Mouse (Mus musculus): ENCODE results near the gene Ccdc63. TPM values are rescaled to one million over a fixed set of nuclear protein-coding genes. Genes with fewer than 3 reads are reported as not detected.

Ccdc63 gene
- polyA plus RNA-seq, 1 experiment from 2014 or later, result 0.03 TPM

DNA sequence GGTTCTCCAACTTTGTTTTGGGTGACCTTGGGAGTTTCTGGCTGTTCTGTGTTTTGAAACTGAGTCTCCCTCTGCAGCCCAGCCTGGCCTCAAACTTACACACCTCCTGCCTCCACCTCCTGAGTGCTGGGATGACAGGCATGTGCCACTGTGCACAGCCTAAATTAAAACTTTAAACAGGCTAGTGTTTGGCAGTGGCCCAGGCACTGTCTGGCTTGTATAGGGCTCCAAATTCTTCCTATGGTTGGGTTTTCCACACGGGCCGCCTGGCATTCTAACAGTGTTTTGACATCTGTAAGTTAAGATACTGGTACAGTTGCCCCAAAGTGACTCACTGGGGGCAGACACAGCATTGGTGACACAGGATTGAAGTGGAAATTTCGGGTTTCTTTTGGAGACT, 54.5 kb downstream of the Ccdc63 start:
- Histone ChIP-seq H3K9ac (ENCODE audit: low read length) (no peak overlapping the region), H3K9me3 (ENCODE audit: control insufficient read depth, low read length) (no peaks in the 10 kb centered on the region), H3K4me2 (no peak overlapping the region), H3K27me3 (ENCODE audit: control insufficient read depth, insufficient read depth, low read length) (no peaks in the 10 kb centered on the region; the same call in 1 of the 2 replicates), H3K4me3 (ENCODE audit: low read depth, low read length) (no peak overlapping the region), H3K27ac (ENCODE audit: low read depth, low read length) (no peak overlapping the region), H3K4me1 (ENCODE audit: control insufficient read depth, insufficient read depth, low read length) (no peaks in the 10 kb centered on the region), H3K36me3 (ENCODE audit: control insufficient read depth, insufficient read depth, low read length) (no peaks in the 10 kb centered on the region)
- ATAC-seq (ENCODE audit: low FRiP score), result no peak
- DNase-seq (ENCODE audit: low spot score, missing footprints), result no peak
- WGBS, result 72% methylated on average over 3 of the region's 3 CpGs

DNA sequence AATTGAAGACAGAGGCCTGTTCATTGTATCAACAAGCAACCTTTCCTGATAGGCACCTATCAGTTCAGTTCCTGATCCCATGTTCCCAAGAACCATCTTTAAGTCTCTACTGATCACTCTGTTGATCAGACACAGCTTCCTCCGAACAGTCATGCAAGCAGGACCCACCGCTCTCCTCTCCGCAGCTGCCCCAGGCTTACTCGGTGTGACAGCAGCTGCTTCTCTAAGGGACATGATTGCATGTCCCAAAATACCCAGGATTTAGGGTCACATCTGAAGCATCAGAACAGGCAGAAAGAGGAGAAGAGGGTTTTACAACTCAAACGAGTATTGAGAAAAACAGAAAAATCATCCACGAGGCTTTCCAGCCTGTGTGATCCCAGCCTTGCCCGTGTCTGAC, 55.3 kb downstream of the Ccdc63 start:
- Histone ChIP-seq H3K9ac (ENCODE audit: low read length) (no peak overlapping the region), H3K27ac (ENCODE audit: low read depth, low read length) (no peak overlapping the region), H3K4me1 (ENCODE audit: control insufficient read depth, insufficient read depth, low read length) (no peaks in the 10 kb centered on the region), H3K27me3 (ENCODE audit: control insufficient read depth, insufficient read depth, low read length) (no peaks in the 10 kb centered on the region; the same call in 1 of the 2 replicates), H3K9me3 (ENCODE audit: control insufficient read depth, low read length) (no peaks in the 10 kb centered on the region), H3K36me3 (ENCODE audit: control insufficient read depth, insufficient read depth, low read length) (no peaks in the 10 kb centered on the region), H3K4me2 (no peak overlapping the region), H3K4me3 (ENCODE audit: low read depth, low read length) (no peak overlapping the region)
- ATAC-seq (ENCODE audit: low FRiP score), result no peak
- WGBS, result 82% methylated on average over 7 of the region's 7 CpGs
- DNase-seq (ENCODE audit: low spot score, missing footprints), result no peak

DNA sequence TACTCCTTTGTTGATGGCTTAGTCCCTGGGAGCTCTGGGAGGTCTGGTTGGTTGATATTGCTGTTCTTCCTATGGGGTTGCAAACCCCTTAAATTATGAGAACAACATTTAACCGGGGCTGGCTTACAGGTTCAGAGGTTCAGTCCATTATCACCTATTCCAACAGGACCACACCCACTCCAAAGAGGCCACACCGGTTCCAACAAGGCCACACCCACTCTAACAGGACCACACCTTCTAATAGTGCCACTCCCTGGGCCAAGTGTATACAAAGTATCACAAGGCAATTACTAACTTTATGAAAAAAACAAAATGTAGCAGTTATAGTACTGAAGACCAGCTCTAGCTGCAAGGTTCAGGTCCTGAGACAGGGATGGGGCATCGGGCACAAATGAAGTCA, 56.2 kb downstream of the Ccdc63 start:
- Histone ChIP-seq H3K27me3 (ENCODE audit: control insufficient read depth, insufficient read depth, low read length) (no peaks in the 10 kb centered on the region), H3K9me3 (ENCODE audit: control insufficient read depth, low read length) (no peaks in the 10 kb centered on the region), H3K9ac (ENCODE audit: low read length) (no peak overlapping the region), H3K4me3 (ENCODE audit: low read depth, low read length) (no peak overlapping the region), H3K36me3 (ENCODE audit: control insufficient read depth, insufficient read depth, low read length) (no peaks in the 10 kb centered on the region), H3K27ac (ENCODE audit: low read depth, low read length) (no peak overlapping the region), H3K4me2 (no peak overlapping the region), H3K4me1 (ENCODE audit: control insufficient read depth, insufficient read depth, low read length) (no peaks in the 10 kb centered on the region)
- DNase-seq (ENCODE audit: low spot score, missing footprints) (no peak), ATAC-seq (ENCODE audit: low FRiP score) (no peak)
- 84% methylated on average over 3 of the region's 3 CpGs for WGBS

DNA sequence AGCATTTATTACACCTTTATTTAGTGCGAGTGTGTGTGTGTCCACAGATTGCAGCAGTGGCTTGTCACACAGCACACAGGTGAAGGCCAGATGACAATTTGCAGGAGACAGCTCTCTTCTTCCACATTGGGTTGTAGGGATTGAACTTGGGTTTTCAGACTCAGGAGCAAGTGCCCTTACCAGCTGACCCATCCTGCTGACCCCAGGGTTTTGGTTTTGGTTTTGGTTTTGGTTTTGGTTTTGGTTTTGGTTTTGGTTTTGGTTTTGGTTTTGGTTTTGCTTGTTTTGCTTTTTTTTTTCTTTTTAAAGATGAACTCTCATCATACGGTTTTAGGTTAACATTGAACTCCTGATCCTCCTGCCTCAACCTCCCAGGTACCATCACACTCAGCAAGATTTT, 57.3 kb downstream of the Ccdc63 start:
- no peak overlapping the region for H3K4me3 ChIP-seq (ENCODE audit: low read depth, low read length)
- WGBS, result 95% methylated on average over 2 of the region's 2 CpGs
- H3K4me2 ChIP-seq, result no peak overlapping the region
- no peaks in the 10 kb centered on the region for H3K9me3 ChIP-seq (ENCODE audit: control insufficient read depth, low read length)
- no peaks in the 10 kb centered on the region for H3K27me3 ChIP-seq (ENCODE audit: control insufficient read depth, insufficient read depth, low read length)
- no peaks in the 10 kb centered on the region for H3K4me1 ChIP-seq (ENCODE audit: control insufficient read depth, insufficient read depth, low read length)
- H3K27ac ChIP-seq (ENCODE audit: low read depth, low read length), result no peak overlapping the region
- H3K9ac ChIP-seq (ENCODE audit: low read length), result no peak overlapping the region
- H3K36me3 ChIP-seq (ENCODE audit: control insufficient read depth, insufficient read depth, low read length), result no peaks in the 10 kb centered on the region
- DNase-seq (ENCODE audit: low spot score, missing footprints), result no peak
- ATAC-seq (ENCODE audit: low FRiP score), result no peak

DNA sequence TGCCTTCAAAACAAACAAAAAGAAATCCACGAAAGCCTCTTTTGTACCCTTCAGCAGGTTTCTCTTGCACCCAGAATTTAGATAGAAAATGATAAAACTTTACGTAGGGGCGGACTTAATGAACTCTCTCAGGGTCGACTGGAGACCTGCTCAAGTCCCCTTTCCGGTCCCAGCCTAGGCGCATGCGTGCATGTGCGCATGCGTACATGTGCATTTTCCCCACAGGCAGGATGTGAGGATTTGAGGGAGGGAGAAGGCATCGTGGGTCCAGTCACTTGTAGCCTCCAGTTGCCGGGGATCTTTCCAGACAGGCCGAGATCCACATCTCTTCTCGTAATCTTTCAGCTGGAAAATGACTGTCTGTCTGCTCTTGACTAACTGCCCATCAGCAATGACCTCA, 59.2 kb downstream of the Ccdc63 start:
- Histone ChIP-seq H3K9ac (ENCODE audit: low read length) (no peak overlapping the region), H3K4me2 (no peak overlapping the region), H3K4me1 (ENCODE audit: control insufficient read depth, insufficient read depth, low read length) (no peaks in the 10 kb centered on the region), H3K36me3 (ENCODE audit: control insufficient read depth, insufficient read depth, low read length) (no peaks in the 10 kb centered on the region), H3K27me3 (ENCODE audit: control insufficient read depth, insufficient read depth, low read length) (no peaks in the 10 kb centered on the region), H3K27ac (ENCODE audit: low read depth, low read length) (no peak overlapping the region), H3K9me3 (ENCODE audit: control insufficient read depth, low read length) (no peaks in the 10 kb centered on the region), H3K4me3 (ENCODE audit: low read depth, low read length) (no peak overlapping the region)
- no peak for ATAC-seq (ENCODE audit: low FRiP score)
- no peak for DNase-seq (ENCODE audit: low spot score, missing footprints)
- 92% methylated on average over 13 of the region's 13 CpGs for WGBS

DNA sequence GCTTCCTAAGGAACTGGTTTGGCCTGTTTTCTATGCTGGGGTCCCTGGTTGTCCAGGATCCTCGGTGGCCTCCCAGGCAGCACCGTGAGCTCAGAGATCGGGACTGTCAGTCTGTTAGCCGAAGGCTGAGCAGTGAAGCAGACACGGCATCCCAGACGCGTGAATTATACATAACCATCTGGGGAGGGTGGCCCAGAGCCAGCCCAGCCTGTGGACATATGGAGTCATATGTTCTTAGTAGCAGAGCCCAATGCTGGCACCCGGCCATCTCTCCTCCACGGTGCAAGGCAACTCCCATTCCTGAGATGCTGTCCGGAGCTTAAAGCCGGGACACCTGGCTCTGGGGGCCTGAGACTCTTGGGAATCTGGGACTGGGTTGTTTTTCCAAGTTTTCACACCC, 59.7 kb downstream of the Ccdc63 start:
- WGBS, result 85% methylated on average over 11 of the region's 11 CpGs
- no peak for DNase-seq (ENCODE audit: low spot score, missing footprints)
- Histone ChIP-seq H3K9me3 (ENCODE audit: control insufficient read depth, low read length) (no peaks in the 10 kb centered on the region), H3K4me3 (ENCODE audit: low read depth, low read length) (no peak overlapping the region), H3K4me2 (no peak overlapping the region), H3K27ac (ENCODE audit: low read depth, low read length) (no peak overlapping the region), H3K27me3 (ENCODE audit: control insufficient read depth, insufficient read depth, low read length) (no peaks in the 10 kb centered on the region), H3K4me1 (ENCODE audit: control insufficient read depth, insufficient read depth, low read length) (no peaks in the 10 kb centered on the region), H3K9ac (ENCODE audit: low read length) (no peak overlapping the region), H3K36me3 (ENCODE audit: control insufficient read depth, insufficient read depth, low read length) (no peaks in the 10 kb centered on the region)
- ATAC-seq (ENCODE audit: low FRiP score), result no peak

DNA sequence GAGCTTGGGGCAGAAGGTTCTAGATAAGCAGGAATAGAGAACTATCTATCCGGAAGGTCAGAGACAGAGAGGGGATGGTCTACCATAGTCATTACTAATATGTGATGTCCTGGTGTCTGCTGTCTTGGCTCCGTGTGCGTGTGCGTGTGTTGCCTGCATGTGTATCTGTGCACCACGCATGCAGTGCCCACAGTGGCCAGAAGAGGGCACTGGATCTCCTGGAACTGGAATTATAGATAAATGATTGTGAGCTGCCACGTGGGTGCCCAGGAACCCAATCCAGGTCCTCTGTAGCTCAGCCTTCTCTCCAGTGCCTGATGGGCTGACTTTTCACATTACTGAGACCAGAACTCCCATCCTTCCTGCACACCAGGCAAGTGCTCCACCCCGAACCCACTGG, 60.8 kb downstream of the Ccdc63 start:
- WGBS, result 84% methylated on average over 7 of the region's 7 CpGs
- no peak for DNase-seq (ENCODE audit: low spot score, missing footprints)
- no peaks in the 10 kb centered on the region for H3K9me3 ChIP-seq (ENCODE audit: control insufficient read depth, low read length)

DNA sequence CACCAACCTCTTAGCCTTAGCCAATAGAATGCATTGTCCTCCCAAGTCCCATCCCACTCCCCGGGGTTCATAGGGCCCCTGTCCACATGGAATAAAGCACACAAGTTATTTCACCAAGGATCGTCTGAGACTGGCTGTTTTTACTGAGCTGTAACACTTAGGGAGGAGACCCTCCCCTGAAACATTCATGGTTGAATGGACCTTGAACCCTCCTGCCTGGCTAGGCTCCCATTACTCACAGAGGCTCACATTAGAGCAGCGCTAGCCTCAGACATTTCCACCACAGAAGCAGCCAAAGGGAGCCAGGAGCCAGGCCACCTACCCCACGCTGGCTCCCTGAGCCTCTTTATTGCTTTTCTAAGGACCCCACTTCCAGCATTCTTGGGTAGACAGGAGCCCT, 63.4 kb downstream of the Ccdc63 start:
- H3K9me3 ChIP-seq (ENCODE audit: control insufficient read depth, low read length), result no peaks in the 10 kb centered on the region
- H3K36me3 ChIP-seq (ENCODE audit: control insufficient read depth, insufficient read depth, low read length), result no peaks in the 10 kb centered on the region
- DNase-seq (ENCODE audit: low spot score, missing footprints), result no peak
- no peak overlapping the region for H3K4me3 ChIP-seq (ENCODE audit: low read depth, low read length)
- no peak overlapping the region for H3K27ac ChIP-seq (ENCODE audit: low read depth, low read length)
- no peak overlapping the region for H3K4me2 ChIP-seq
- ATAC-seq (ENCODE audit: low FRiP score), result no peak
- no peaks in the 10 kb centered on the region for H3K27me3 ChIP-seq (ENCODE audit: control insufficient read depth, insufficient read depth, low read length)
- no peaks in the 10 kb centered on the region for H3K4me1 ChIP-seq (ENCODE audit: control insufficient read depth, insufficient read depth, low read length)
- no peak overlapping the region for H3K9ac ChIP-seq (ENCODE audit: low read length)
- 83% methylated on average over 4 of the region's 4 CpGs for WGBS

More for the DNA sequence above, 60.8 kb downstream of the Ccdc63 start:
- ATAC-seq (ENCODE audit: low FRiP score), result no peak
- Histone ChIP-seq H3K27me3 (ENCODE audit: control insufficient read depth, insufficient read depth, low read length) (no peaks in the 10 kb centered on the region), H3K36me3 (ENCODE audit: control insufficient read depth, insufficient read depth, low read length) (no peaks in the 10 kb centered on the region), H3K4me1 (ENCODE audit: control insufficient read depth, insufficient read depth, low read length) (no peaks in the 10 kb centered on the region), H3K27ac (ENCODE audit: low read depth, low read length) (no peak overlapping the region), H3K4me2 (no peak overlapping the region), H3K9ac (ENCODE audit: low read length) (no peak overlapping the region), H3K4me3 (ENCODE audit: low read depth, low read length) (no peak overlapping the region)

DNA sequence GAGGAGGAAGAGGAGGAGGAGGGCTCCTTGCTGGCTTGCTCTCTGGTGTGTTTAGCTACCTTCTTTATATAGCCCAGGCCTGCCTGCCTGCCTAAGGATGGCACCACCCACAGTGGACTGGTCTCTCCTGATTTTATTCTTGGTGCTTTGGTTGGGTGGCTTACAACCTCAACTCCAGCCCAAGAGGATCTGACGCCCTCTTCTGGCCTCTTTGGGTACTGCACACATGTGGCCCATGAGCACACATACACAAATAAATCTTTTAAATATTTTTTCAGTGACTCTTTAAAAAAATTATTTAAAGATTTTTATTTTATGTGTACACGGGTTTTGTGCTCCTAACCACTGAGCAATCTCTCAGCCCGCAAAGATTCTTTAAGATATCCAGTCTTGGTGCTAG, 64.9 kb downstream of the Ccdc63 start:
- Histone ChIP-seq H3K4me2 (no peak overlapping the region), H3K9me3 (ENCODE audit: control insufficient read depth, low read length) (no peaks in the 10 kb centered on the region), H3K4me1 (ENCODE audit: control insufficient read depth, insufficient read depth, low read length) (no peaks in the 10 kb centered on the region), H3K4me3 (ENCODE audit: low read depth, low read length) (no peak overlapping the region), H3K9ac (ENCODE audit: low read length) (no peak overlapping the region), H3K27ac (ENCODE audit: low read depth, low read length) (no peak overlapping the region), H3K36me3 (ENCODE audit: control insufficient read depth, insufficient read depth, low read length) (no peaks in the 10 kb centered on the region), H3K27me3 (ENCODE audit: control insufficient read depth, insufficient read depth, low read length) (no peaks in the 10 kb centered on the region)
- DNase-seq (ENCODE audit: low spot score, missing footprints) (no peak), ATAC-seq (ENCODE audit: low FRiP score) (no peak)
- WGBS, result 54% methylated on average over 3 of the region's 3 CpGs

DNA sequence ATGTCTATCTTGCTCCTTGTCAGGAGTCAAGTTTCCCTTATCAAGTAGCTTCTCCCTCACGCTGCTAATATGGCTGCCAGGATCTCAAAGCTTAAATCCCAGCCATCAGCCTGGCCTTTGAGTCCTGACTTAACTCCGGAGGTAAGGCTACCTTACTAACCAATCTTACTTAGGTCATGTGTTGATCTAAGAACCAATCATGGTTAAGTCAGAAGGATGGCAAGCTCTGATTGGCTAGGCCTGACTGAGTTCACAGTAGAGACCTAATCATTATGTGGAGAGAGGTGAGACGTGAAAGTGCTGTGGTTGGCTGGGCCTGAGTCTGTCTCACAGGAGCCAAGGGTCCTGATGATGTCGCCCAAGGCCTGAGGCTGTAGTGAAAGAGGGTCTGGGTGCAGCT, 68.6 kb downstream of the Ccdc63 start:
- H3K9ac ChIP-seq (ENCODE audit: low read length), result no peak overlapping the region
- H3K4me2 ChIP-seq, result no peak overlapping the region
- ATAC-seq (ENCODE audit: low FRiP score), result no peak
- no peak overlapping the region for H3K27ac ChIP-seq (ENCODE audit: low read depth, low read length)
- no peaks in the 10 kb centered on the region for H3K36me3 ChIP-seq (ENCODE audit: control insufficient read depth, insufficient read depth, low read length)
- H3K4me3 ChIP-seq (ENCODE audit: low read depth, low read length), result no peak overlapping the region
- no peaks in the 10 kb centered on the region for H3K27me3 ChIP-seq (ENCODE audit: control insufficient read depth, insufficient read depth, low read length)
- WGBS, result 80% methylated on average over 4 of the region's 4 CpGs
- H3K4me1 ChIP-seq (ENCODE audit: control insufficient read depth, insufficient read depth, low read length), result no peaks in the 10 kb centered on the region
- no peaks in the 10 kb centered on the region for H3K9me3 ChIP-seq (ENCODE audit: control insufficient read depth, low read length)
- DNase-seq (ENCODE audit: low spot score, missing footprints), result no peak
